Mouse (Mus musculus) liver, embryonic 14.5 days (tissue): ENCODE measurements around the gene Tspan3.

Experiments
- CTCF ChIP-seq: IDR thresholded peaks from 2 replicates; pipeline ENCODE4 v1.5.1; 2016; ENCODE audit warnings: antibody characterized with exemption, low read depth, control low read depth
- EP300 ChIP-seq: IDR thresholded peaks from 2 replicates; pipeline ENCODE4 v1.6.1; 2016; ENCODE audit warnings: antibody characterized with exemption, low read depth

DNA sequence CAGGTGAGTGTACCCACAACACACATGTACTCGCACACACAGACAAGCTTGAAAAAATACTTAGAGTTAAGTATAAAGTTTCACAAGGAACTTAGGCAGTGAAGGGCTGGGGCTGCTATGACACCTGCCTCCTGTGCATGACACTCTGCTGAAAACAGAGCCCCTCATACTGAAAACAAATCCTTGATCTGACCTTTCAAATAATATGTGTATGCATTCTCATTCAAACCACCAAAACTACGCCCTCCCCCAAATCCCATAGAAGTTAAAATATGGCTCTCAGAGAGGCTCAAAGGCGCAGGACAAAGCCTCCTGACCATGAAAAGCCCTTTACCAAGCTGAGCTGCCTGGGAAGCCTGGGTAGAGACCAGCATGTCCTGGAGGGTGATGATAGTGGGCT is 10.0 kb upstream of the Tspan3 start:
- TF ChIP-seq EP300, result no peak
- TF ChIP-seq CTCF, result no peak
